Mouse (Mus musculus): ENCODE measurements at regions not wholly inside any gene's neighbourhood (a gene's known extent, or its start where the extent isn't known, plus 50 kb on each side); places are given as distances from the start of the nearest gene placed in this dataset.
A peak's percentile ranks its signal among the peaks of the same experiment; 100 is the strongest.

GRCm38 (mm10) chr6:36058206-36058605 is 329.7 kb upstream of the Chrm2 start:
- DNase-seq (ENCODE audit: low spot score in 2 of 2), result no peak

- no peak for DNase-seq (ENCODE audit: low spot score in 2 of 2)
Measured at GRCm38 (mm10) chr6:36060411-36060810, 327.5 kb upstream of the Chrm2 start.

GRCm38 (mm10) chr6:36064919-36065318 is 323.0 kb upstream of the Chrm2 start:
- no peak for DNase-seq (ENCODE audit: low spot score in 2 of 2)

- DNase-seq (ENCODE audit: low spot score in 2 of 2), result no peak
Measured at GRCm38 (mm10) chr6:36068690-36069089, 319.2 kb upstream of the Chrm2 start.

- DNase-seq (ENCODE audit: low spot score in 2 of 2), result no peak
Measured at GRCm38 (mm10) chr6:36079559-36079958, 308.3 kb upstream of the Chrm2 start.

- DNase-seq (ENCODE audit: low spot score in 2 of 2), result no peak
Measured at GRCm38 (mm10) chr6:36093584-36093983, 294.3 kb upstream of the Chrm2 start.

GRCm38 (mm10) chr6:36094075-36094474 is 293.8 kb upstream of the Chrm2 start:
- DNase-seq (ENCODE audit: low spot score in 2 of 2), result no peak

- DNase-seq (ENCODE audit: low spot score in 2 of 2), result no peak
Measured at GRCm38 (mm10) chr6:36097391-36097790, 290.5 kb upstream of the Chrm2 start.

- no peak for DNase-seq (ENCODE audit: low spot score in 2 of 2)
Measured at GRCm38 (mm10) chr6:36098179-36098578, 289.7 kb upstream of the Chrm2 start.

- no peak for DNase-seq (ENCODE audit: low spot score in 2 of 2)
Measured at GRCm38 (mm10) chr6:36108830-36109229, 279.1 kb upstream of the Chrm2 start.

- DNase-seq (ENCODE audit: low spot score in 2 of 2), result no peak
Measured at GRCm38 (mm10) chr6:36137223-36137622, 250.7 kb upstream of the Chrm2 start.

- no peak for DNase-seq (ENCODE audit: low spot score in 2 of 2)
Measured at GRCm38 (mm10) chr6:36147267-36147666, 240.6 kb upstream of the Chrm2 start.

GRCm38 (mm10) chr6:36174514-36174913 is 213.4 kb upstream of the Chrm2 start:
- no peak for DNase-seq (ENCODE audit: low spot score in 2 of 2)

GRCm38 (mm10) chr6:36175112-36175511 is 212.8 kb upstream of the Chrm2 start:
- DNase-seq (ENCODE audit: low spot score in 2 of 2), result no peak

- no peak for DNase-seq (ENCODE audit: low spot score in 2 of 2)
Measured at GRCm38 (mm10) chr6:36179895-36180294, 208.0 kb upstream of the Chrm2 start.

GRCm38 (mm10) chr6:36182698-36183097 is 205.2 kb upstream of the Chrm2 start:
- no peak for DNase-seq (ENCODE audit: low spot score in 2 of 2)

- peak in 1 of 2 experiments; percentile 19 for DNase-seq (ENCODE audit: low spot score in 2 of 2)
Measured at GRCm38 (mm10) chr6:36206666-36207065, 181.2 kb upstream of the Chrm2 start.

GRCm38 (mm10) chr6:36221308-36221707 is 166.6 kb upstream of the Chrm2 start:
- no peak for DNase-seq (ENCODE audit: low spot score in 2 of 2)

- no peak for DNase-seq (ENCODE audit: low spot score in 2 of 2)
Measured at GRCm38 (mm10) chr6:36234438-36234837, 153.4 kb upstream of the Chrm2 start.

GRCm38 (mm10) chr6:36247027-36247426 is 140.9 kb upstream of the Chrm2 start:
- no peak for DNase-seq (ENCODE audit: low spot score in 2 of 2)

- DNase-seq (ENCODE audit: low spot score in 2 of 2), result no peak
Measured at GRCm38 (mm10) chr6:36248219-36248618, 139.7 kb upstream of the Chrm2 start.

GRCm38 (mm10) chr6:36249047-36249446 is 138.8 kb upstream of the Chrm2 start:
- DNase-seq (ENCODE audit: low spot score in 2 of 2), result no peak

- no peak for DNase-seq (ENCODE audit: low spot score in 2 of 2)
Measured at GRCm38 (mm10) chr6:36266717-36267402, 121.0 kb upstream of the Chrm2 start.

GRCm38 (mm10) chr6:36286664-36287063 is 101.2 kb upstream of the Chrm2 start:
- DNase-seq (ENCODE audit: low spot score in 2 of 2), result no peak

Data from frontal cortex, postnatal 10 days (tissue).